Mouse (Mus musculus) bone marrow, adult 2 months (tissue): Measurements from ENCODE around the gene Tubb2b.

Experiments used
- CTCF ChIP-seq: fragments of 200-500 bp; IDR thresholded peaks from 2 replicates; pipeline ENCODE4 v1.5.1; 2011; ENCODE audit warnings: low read length, control low read depth; ENCODE audit not compliant: control insufficient read depth, insufficient read depth
- POLR2A ChIP-seq: fragments of 200-500 bp; IDR thresholded peaks from 2 replicates; pipeline ENCODE4 v1.6.1; 2011; ENCODE audit warnings: low read depth, mild to moderate bottlenecking, control low read depth, low read length, borderline replicate concordance; ENCODE audit not compliant: control insufficient read depth

GRCm38 (mm10) chr13:34131708-34132060 lies 1.4 kb upstream of the Tubb2b start:
- TF ChIP-seq CTCF (no peak), POLR2A (no peak)
